Mouse (Mus musculus): ENCODE measurements at regions not wholly inside any gene's neighbourhood (a gene's known extent, or its start where the extent isn't known, plus 50 kb on each side); places are given as distances from the start of the nearest gene placed in this dataset.

GRCm38 (mm10) chr15:67227456-67228164 lies 726.9 kb upstream of the Lrrc6 start:
- H3K4me3 ChIP-seq (replicated peaks in 1 of 3; ENCODE audit: low read depth in 2 of 3, low read length in 2 of 3, poor library complexity in 1 of 3) = no peak overlapping the region
- H3K4me1 ChIP-seq (ENCODE audit: control insufficient read depth in 1 of 2, insufficient read depth in 2 of 2) = no peaks in the 10 kb centered on the region
- TF ChIP-seq KAT2A (IDR thresholded peaks at IDR 0.05; ENCODE audit: insufficient replicate concordance, low read length) (no peak), MYC (IDR thresholded peaks at IDR 0.05; ENCODE audit: low read depth, low read length) (no peak), NRF1 (IDR thresholded peaks at IDR 0.05; ENCODE audit: low read depth, low read length) (no peak), MXI1 (IDR thresholded peaks at IDR 0.05; ENCODE audit: low read depth, low read length) (no peak), TCF12 (IDR thresholded peaks at IDR 0.05; ENCODE audit: low read depth, low read length) (no peak), ZC3H11A (IDR thresholded peaks at IDR 0.05; ENCODE audit: low read depth, low read length) (no peak), POLR2A (IDR thresholded peaks at IDR 0.05; ENCODE audit: low read depth, low read length) (no peak), MAX (IDR thresholded peaks at IDR 0.05; ENCODE audit: low read length) (no peak), CTCF (conservative IDR thresholded peaks at IDR 0.05 in 1 of 2, IDR thresholded peaks at IDR 0.05 in 1 of 2; ENCODE audit: low read depth in 2 of 2, low read length in 2 of 2) (no peak), RAD21 (IDR thresholded peaks at IDR 0.05; ENCODE audit: low read depth, low read length) (no peak), ELF1 (IDR thresholded peaks at IDR 0.05; ENCODE audit: low read depth, low read length) (no peak), TBP (conservative IDR thresholded peaks at IDR 0.05; ENCODE audit: low read depth, low read length) (no peak), USF2 (conservative IDR thresholded peaks at IDR 0.05; ENCODE audit: low read depth, low read length) (no peak), JUND (conservative IDR thresholded peaks at IDR 0.05; ENCODE audit: low read depth, low read length) (no peak), EP300 (IDR thresholded peaks at IDR 0.05; ENCODE audit: low read length) (no peak), HCFC1 (IDR thresholded peaks at IDR 0.05; ENCODE audit: low read depth, low read length) (no peak), SIN3A (IDR thresholded peaks at IDR 0.05; ENCODE audit: low read length) (no peak)
- peaks cover 1% of the 10 kb centered on the region for H3K27me3 ChIP-seq (replicated peaks)
- no peak overlapping the region for H3K9ac ChIP-seq (ENCODE audit: insufficient read depth, low read depth)
- H3K4me2 ChIP-seq (ENCODE audit: insufficient read depth, low read depth, poor library complexity, severe bottlenecking) = no peak overlapping the region
- H3K36me3 ChIP-seq (replicated peaks in 1 of 2; ENCODE audit: control insufficient read depth in 1 of 2, insufficient read depth in 1 of 2, low read length in 1 of 2) = no peaks in the 10 kb centered on the region
- H3K79me2 ChIP-seq (replicated peaks; ENCODE audit: control insufficient read depth, extremely low read depth, insufficient read depth, poor library complexity, severe bottlenecking) = no peaks in the 10 kb centered on the region
- DNase-seq (ENCODE audit: extremely low read depth) = no peak
- H3K9me3 ChIP-seq (replicated peaks; ENCODE audit: low read length) = no peaks in the 10 kb centered on the region
- in situ Hi-C loops (cut with MboI; ENCODE audit: low pct_ligation_motif_present, low pct_unique_long_range_greater_than_20kb, low sequenced_read_pairs) (no loop called here), dilution Hi-C loops (cut with MboI; ENCODE audit: extremely low pct_ligation_motif_present, extremely low pct_unique_long_range_greater_than_20kb, low sequenced_read_pairs) (no loop called here)
- H3K27ac ChIP-seq (ENCODE audit: insufficient read depth, low read depth) = no peak overlapping the region

- H3K36me3 ChIP-seq (replicated peaks in 1 of 2; ENCODE audit: control insufficient read depth in 1 of 2, insufficient read depth in 1 of 2, low read length in 1 of 2) = no peaks in the 10 kb centered on the region
- no peak overlapping the region for H3K4me2 ChIP-seq (ENCODE audit: insufficient read depth, low read depth, poor library complexity, severe bottlenecking)
- peaks cover 1% of the 10 kb centered on the region for H3K27me3 ChIP-seq (replicated peaks)
- H3K9ac ChIP-seq (ENCODE audit: insufficient read depth, low read depth) = no peak overlapping the region
- no peaks in the 10 kb centered on the region for H3K9me3 ChIP-seq (replicated peaks; ENCODE audit: low read length)
- H3K4me3 ChIP-seq (replicated peaks in 1 of 3; ENCODE audit: low read depth in 2 of 3, low read length in 2 of 3, poor library complexity in 1 of 3) = no peak overlapping the region
- no peak for TF ChIP-seq MEF2A (IDR thresholded peaks at IDR 0.05; ENCODE audit: borderline replicate concordance, low read depth, low read length)
- no peak for TF ChIP-seq ZMIZ1 (IDR thresholded peaks at IDR 0.05; ENCODE audit: low read depth, low read length)
- no peak for TF ChIP-seq CHD2 (IDR thresholded peaks at IDR 0.05; ENCODE audit: low read length)
- no peak for TF ChIP-seq POLR2AphosphoS2 (IDR thresholded peaks at IDR 0.05; ENCODE audit: low read depth, low read length)
- no peak for TF ChIP-seq ZKSCAN1 (IDR thresholded peaks at IDR 0.05; ENCODE audit: borderline replicate concordance, low read depth, low read length)
- no peak for TF ChIP-seq EP300 (IDR thresholded peaks at IDR 0.05; ENCODE audit: low read length)
- no peak for TF ChIP-seq ETS1 (conservative IDR thresholded peaks at IDR 0.05; ENCODE audit: low read depth, low read length)
- TF ChIP-seq SIN3A (IDR thresholded peaks at IDR 0.05; ENCODE audit: low read length) = no peak
- TF ChIP-seq JUN (IDR thresholded peaks at IDR 0.05; ENCODE audit: insufficient read depth, low read depth, low read length) = no peak
- no peak for TF ChIP-seq SMC3 (IDR thresholded peaks at IDR 0.05; ENCODE audit: low read depth, low read length)
- TF ChIP-seq ZNF384 (IDR thresholded peaks at IDR 0.05; ENCODE audit: low read depth, low read length) = no peak
- no peak for TF ChIP-seq CTCF (conservative IDR thresholded peaks at IDR 0.05 in 1 of 2, IDR thresholded peaks at IDR 0.05 in 1 of 2; ENCODE audit: low read depth in 2 of 2, low read length in 2 of 2)
- TF ChIP-seq USF1 (IDR thresholded peaks at IDR 0.05; ENCODE audit: low read depth, low read length) = no peak
- TF ChIP-seq TBP (conservative IDR thresholded peaks at IDR 0.05; ENCODE audit: low read depth, low read length) = no peak
- no peak for TF ChIP-seq ELF1 (IDR thresholded peaks at IDR 0.05; ENCODE audit: low read depth, low read length)
- TF ChIP-seq MYC (IDR thresholded peaks at IDR 0.05; ENCODE audit: low read depth, low read length) = no peak
- TF ChIP-seq TCF12 (IDR thresholded peaks at IDR 0.05; ENCODE audit: low read depth, low read length) = no peak
- TF ChIP-seq MXI1 (IDR thresholded peaks at IDR 0.05; ENCODE audit: low read depth, low read length) = no peak
- TF ChIP-seq UBTF (IDR thresholded peaks at IDR 0.05; ENCODE audit: low read depth, low read length) = no peak
- TF ChIP-seq NRF1 (IDR thresholded peaks at IDR 0.05; ENCODE audit: low read depth, low read length) = no peak
- in situ Hi-C loops (cut with MboI; ENCODE audit: low pct_ligation_motif_present, low pct_unique_long_range_greater_than_20kb, low sequenced_read_pairs) = no loop called here
- dilution Hi-C loops (cut with MboI; ENCODE audit: extremely low pct_ligation_motif_present, extremely low pct_unique_long_range_greater_than_20kb, low sequenced_read_pairs) = no loop called here
- H3K27ac ChIP-seq (ENCODE audit: insufficient read depth, low read depth) = no peak overlapping the region
- H3K79me2 ChIP-seq (replicated peaks; ENCODE audit: control insufficient read depth, extremely low read depth, insufficient read depth, poor library complexity, severe bottlenecking) = no peaks in the 10 kb centered on the region
- no peaks in the 10 kb centered on the region for H3K4me1 ChIP-seq (ENCODE audit: control insufficient read depth in 1 of 2, insufficient read depth in 2 of 2)
- DNase-seq (ENCODE audit: extremely low read depth) = no peak
Observed at GRCm38 (mm10) chr15:67226900-67227299, 726.2 kb upstream of the Lrrc6 start.

All from CH12.LX (cell line).